Mouse (Mus musculus) liver, postnatal 0 days (tissue): ENCODE data around the gene Wwox. TPM values are rescaled to one million over a fixed set of nuclear protein-coding genes. Genes with fewer than 3 reads are reported as not detected.

Experiments used
- ATAC-seq: fragments of 200-750 bp; cut with Nextera tagmentation; 2 replicates; pipeline ENCODE4 v1.8.0; 2017; ENCODE audit warnings: mild to moderate bottlenecking, moderate library complexity
- DNase-seq: peaks from one replicate; pipeline ENCODE4 v3.0.0-alpha.2; 2016
- H3K27ac ChIP-seq: fragments of 300-500 bp; sonication (generic); 2 replicates; pipeline ENCODE4 v1.5.1; 2014; ENCODE audit warnings: antibody characterized with exemption, moderate library complexity, mild to moderate bottlenecking, low read depth
- H3K27me3 ChIP-seq: fragments of 300-500 bp; sonication (generic); 2 replicates; pipeline ENCODE4 v1.6.1; 2014; ENCODE audit warnings: low read length, control low read depth, mixed read lengths; ENCODE audit not compliant: insufficient read depth
- H3K36me3 ChIP-seq: fragments of 300-500 bp; sonication (generic); replicated peaks from 2 replicates; pipeline ENCODE4 v1.6.1; 2014; ENCODE audit warnings: mild to moderate bottlenecking, control low read depth, low read length, moderate library complexity, mixed read lengths; ENCODE audit not compliant: insufficient read depth
- H3K4me1 ChIP-seq: fragments of 300-500 bp; sonication (generic); 2 replicates; pipeline ENCODE4 v1.6.1; 2014; ENCODE audit warnings: antibody characterized with exemption, mild to moderate bottlenecking, control low read depth; ENCODE audit not compliant: insufficient read depth
- H3K4me2 ChIP-seq: fragments of 300-500 bp; sonication (generic); 2 replicates; pipeline ENCODE4 v1.6.1; 2014; ENCODE audit warnings: low read depth, mild to moderate bottlenecking, low read length, moderate library complexity, mixed read lengths
- H3K4me3 ChIP-seq: fragments of 300-500 bp; sonication (generic); 2 replicates; pipeline ENCODE4 v1.5.1; 2014; ENCODE audit warnings: low read depth, low read length
- H3K9ac ChIP-seq: fragments of 300-500 bp; sonication (generic); replicated peaks from 2 replicates; pipeline ENCODE4 v1.6.1; 2014; ENCODE audit warnings: mild to moderate bottlenecking, moderate library complexity
- H3K9me3 ChIP-seq: fragments of 300-500 bp; sonication (generic); 2 replicates; pipeline ENCODE4 v1.6.1; 2016; ENCODE audit warnings: mild to moderate bottlenecking, control low read depth, low read length, mixed read lengths
- CTCF ChIP-seq: sonication (generic); IDR thresholded peaks from 2 replicates; pipeline ENCODE4 v1.5.1; 2016; ENCODE audit warnings: antibody characterized with exemption, low read depth
- EP300 ChIP-seq: IDR thresholded peaks from 2 replicates; pipeline ENCODE4 v1.6.1; 2016; ENCODE audit warnings: antibody characterized with exemption, low read depth, mild to moderate bottlenecking
- WGBS: fragments of 180-500 bp; shearing (Covaris S2); extraction: QIAGEN DNeasy Blood & Tissue Kit; methylation state at CpG from one replicate; pipeline ENCODE4 v1.1.7; 2014; ENCODE audit not compliant: insufficient replicate concordance; 5-methylcytosine and 5-hydroxymethylcytosine counted together
- polyA plus RNA-seq: library from polyadenylated mRNA; unstranded; fragments of >200 nt; fragmentation: Nextera tagmentation; extraction: Ambion mirVana; gene quantifications from 2 replicates; pipeline ENCODE4 v1.2.1, GENCODE M21; 2015

Gene Wwox
- polyA plus RNA-seq, 1 experiment from 2014 or later, result 3.9 TPM

DNA sequence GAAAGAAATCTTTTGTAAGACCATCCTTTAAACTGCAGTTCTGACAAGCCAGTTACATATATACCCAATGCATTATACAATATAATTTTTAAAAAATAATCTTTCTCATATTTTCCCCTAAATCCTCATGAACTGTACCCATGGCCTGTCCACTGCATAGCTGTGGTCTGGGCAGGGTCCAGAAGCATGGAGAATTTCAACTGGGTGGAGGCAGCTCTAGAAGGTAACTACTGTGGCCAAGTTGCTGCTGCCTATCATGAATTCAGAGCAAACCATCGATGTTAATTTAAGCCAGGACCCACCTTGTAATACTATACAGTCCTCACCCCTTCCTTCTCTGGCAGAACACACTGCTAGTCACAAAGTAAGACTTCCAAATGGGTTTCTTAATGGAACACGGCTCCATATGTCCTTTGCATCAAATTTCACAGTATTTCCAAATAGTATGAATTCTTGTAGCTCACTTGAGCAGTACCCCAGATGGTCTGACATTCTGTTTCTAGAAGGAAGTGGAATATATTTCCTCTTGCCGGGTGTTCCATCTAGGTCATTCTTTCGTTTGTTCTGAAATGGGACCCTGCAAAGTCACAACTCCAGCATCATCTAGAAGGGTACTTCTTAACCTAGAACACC lies 255.2 kb downstream of the Wwox start:
- Histone ChIP-seq H3K36me3 (no peaks in the 10 kb centered on the region), H3K27ac (no peak overlapping the region), H3K9me3 (no peaks in the 10 kb centered on the region), H3K9ac (no peak overlapping the region), H3K4me3 (no peak overlapping the region), H3K27me3 (no peaks in the 10 kb centered on the region), H3K4me1 (no peaks in the 10 kb centered on the region), H3K4me2 (no peak overlapping the region)
- DNase-seq (no peak), ATAC-seq (no peak)
- 60% methylated on average over 4 of the region's 4 CpGs for WGBS
- TF ChIP-seq CTCF (no peak), EP300 (no peak)

DNA sequence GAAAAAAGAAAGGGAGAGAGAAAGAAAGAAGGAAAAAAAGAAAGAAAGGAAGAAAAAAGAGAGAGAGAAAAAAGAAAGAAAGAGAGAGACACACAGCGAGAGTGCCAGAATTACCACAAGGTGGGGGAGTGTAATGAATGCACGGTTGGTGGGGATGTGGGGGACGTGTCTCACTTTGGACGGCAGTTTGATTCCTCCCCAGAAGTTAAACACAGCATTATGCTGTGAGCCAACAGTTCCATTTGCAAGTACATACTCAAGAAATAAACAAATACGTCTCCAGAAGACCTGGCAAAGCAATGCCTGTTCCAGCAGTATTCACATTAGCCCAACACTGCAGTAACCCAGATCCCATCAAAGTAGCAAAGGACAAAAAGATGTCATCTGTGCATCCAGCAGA lies 264.1 kb downstream of the Wwox start:
- no peak for TF ChIP-seq CTCF
- no peak for TF ChIP-seq EP300
- Histone ChIP-seq H3K9ac (no peak overlapping the region), H3K4me2 (no peak overlapping the region), H3K27ac (no peak overlapping the region), H3K4me3 (no peak overlapping the region), H3K4me1 (peaks cover 4% of the 10 kb centered on the region; the same call in 1 of the 2 replicates), H3K36me3 (no peaks in the 10 kb centered on the region), H3K27me3 (no peaks in the 10 kb centered on the region), H3K9me3 (no peaks in the 10 kb centered on the region)
- WGBS, result 71% methylated on average over 5 of the region's 5 CpGs
- ATAC-seq (no peak), DNase-seq (no peak)

DNA sequence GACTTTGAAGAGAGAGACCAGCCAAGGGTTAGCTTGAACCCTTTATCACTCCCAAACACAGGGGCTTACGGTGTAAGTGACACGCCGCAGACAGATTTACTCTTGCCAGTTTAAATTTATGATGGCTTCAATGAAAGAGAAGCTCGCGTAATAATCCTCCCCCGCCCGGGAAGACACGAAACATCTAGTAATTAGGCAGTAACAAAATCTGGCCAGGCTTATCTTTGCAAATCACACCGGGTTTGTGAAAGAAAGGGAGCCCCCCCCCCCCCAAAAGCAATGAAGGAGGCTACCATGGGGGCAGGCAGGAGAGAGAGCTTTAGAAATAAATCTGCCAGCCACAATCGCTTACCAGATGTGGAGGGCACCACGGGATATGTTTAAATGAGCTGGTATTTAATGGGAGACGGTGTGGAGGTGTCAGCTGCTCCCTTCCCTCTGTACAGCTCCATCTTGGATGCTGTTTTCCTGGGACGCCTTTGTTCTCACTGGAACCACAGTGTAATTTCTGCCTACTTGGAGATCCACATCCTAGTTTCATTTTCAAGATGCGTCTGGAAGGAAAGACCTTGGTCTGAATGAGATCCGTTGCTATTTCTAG lies 268.2 kb downstream of the Wwox start:
- Histone ChIP-seq H3K27ac (no peak overlapping the region), H3K4me3 (no peak overlapping the region), H3K9ac (no peak overlapping the region), H3K27me3 (no peaks in the 10 kb centered on the region), H3K4me2 (no peak overlapping the region), H3K36me3 (0 out of 2 replicates have a peak, but pooled peaks cover 2% of the 10 kb centered on the region), H3K4me1 (peaks cover 4% of the 10 kb centered on the region; the same call in 1 of the 2 replicates), H3K9me3 (no peaks in the 10 kb centered on the region)
- DNase-seq, result no peak
- ATAC-seq, result no peak
- TF ChIP-seq CTCF (no peak), EP300 (no peak)
- 57% methylated on average over 15 of the region's 15 CpGs for WGBS

DNA sequence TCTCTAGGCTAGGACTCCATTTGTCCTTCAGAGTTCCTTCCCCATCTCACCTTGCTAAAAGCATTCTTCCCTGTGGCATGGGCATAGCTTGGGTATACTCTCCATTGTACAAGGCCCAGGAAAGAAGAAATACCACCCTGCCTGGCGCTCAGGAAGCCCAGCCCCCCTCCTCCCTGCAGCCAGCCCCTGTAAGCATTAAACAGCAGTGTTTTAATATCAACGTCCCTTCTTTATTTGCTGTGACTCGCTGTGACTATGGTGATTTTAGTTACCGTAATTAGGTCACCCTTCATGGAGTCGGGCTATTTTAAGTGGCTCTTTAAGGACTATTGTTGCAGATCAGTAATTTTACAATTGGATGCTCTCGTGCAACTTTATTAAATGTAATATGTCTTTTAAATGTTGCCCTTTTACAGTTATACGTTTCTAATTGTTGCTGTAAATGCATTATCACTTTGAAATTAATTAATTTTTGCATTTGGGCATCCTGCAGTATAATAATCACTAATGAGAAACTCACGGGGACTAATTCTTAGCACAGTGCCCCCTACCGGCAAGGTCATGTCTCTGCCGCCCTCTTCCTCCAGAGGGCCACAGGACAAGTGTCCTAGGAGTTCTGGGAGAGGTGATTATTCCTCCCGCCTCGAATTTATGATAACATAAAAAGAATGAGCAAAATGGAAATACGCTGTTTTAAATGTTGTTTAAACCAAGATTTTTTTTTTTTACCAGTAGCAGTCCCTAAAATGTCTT lies 276.0 kb downstream of the Wwox start:
- Histone ChIP-seq H3K27ac (no peak overlapping the region), H3K36me3 (0 out of 2 replicates have a peak, but pooled peaks cover 2% of the 10 kb centered on the region), H3K9ac (no peak overlapping the region), H3K9me3 (no peaks in the 10 kb centered on the region), H3K27me3 (no peaks in the 10 kb centered on the region), H3K4me3 (no peak overlapping the region), H3K4me2 (no peak overlapping the region), H3K4me1 (0 out of 2 replicates have a peak, but pooled peaks cover 3% of the 10 kb centered on the region)
- 65% methylated on average over 13 of the region's 13 CpGs for WGBS
- DNase-seq (no peak), ATAC-seq (no peak)
- peak; percentile 54 for TF ChIP-seq CTCF
- no peak for TF ChIP-seq EP300

DNA sequence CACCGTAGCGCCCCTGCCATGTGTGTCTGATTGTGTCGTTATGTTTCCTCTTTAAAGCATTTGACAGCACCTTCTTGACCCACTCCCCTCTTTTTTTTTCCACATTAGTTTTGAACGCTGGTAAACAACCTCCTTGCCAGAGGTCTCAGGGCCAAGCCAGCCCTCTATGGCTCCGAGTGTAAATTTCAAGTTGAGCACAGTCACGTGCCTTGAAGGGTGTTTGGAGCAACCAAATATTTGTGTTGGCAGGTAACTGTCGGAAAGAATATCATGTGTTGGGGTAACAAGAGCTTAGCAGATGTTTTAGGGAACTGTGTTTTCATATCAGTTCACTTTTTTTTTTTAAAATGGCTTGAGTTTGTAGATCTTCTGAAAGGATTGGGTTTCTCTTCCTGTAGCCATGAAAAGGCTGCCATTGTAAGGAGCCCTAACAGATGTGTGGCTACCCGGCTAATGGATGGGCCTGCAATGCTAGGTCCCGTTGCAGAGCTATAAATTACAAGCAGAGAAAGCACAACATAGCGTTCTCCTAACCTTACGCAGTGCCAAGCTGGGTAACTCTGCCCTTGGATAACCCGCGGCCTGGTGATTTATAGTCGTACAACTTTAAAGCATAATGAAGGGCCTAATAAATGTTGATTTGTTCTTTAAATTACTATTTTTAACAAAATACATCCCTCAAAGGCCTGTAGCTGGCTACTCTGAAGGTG lies 277.2 kb downstream of the Wwox start:
- TF ChIP-seq CTCF, result no peak
- no peak for TF ChIP-seq EP300
- ATAC-seq (no peak), DNase-seq (no peak)
- Histone ChIP-seq H3K36me3 (0 out of 2 replicates have a peak, but pooled peaks cover 2% of the 10 kb centered on the region), H3K9me3 (no peaks in the 10 kb centered on the region), H3K4me1 (0 out of 2 replicates have a peak, but pooled peaks cover 3% of the 10 kb centered on the region), H3K27me3 (no peaks in the 10 kb centered on the region), H3K27ac (no peak overlapping the region), H3K4me2 (no peak overlapping the region), H3K4me3 (no peak overlapping the region), H3K9ac (no peak overlapping the region)
- 76% methylated on average over 14 of the region's 14 CpGs for WGBS

DNA sequence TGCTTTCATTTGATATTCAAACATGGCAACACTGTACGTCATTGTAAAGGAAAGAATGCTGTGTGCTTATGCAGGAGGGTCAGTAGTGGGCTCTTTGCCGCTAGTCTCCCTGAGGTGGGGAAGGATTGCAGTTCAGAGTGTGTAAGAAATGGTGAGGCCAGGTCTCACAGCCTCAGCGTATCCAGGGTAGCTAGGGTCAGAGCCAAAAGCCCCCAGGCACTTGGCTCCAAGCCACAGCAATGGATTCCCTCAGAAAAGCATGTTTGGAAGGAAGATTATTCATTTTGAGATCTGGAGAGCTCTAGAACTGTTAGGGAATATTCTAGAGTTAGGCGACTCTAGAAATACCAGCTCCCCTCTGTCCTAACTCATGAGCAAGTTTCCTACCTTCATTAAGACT lies 279.4 kb downstream of the Wwox start:
- H3K4me2 ChIP-seq, result no peak overlapping the region
- no peaks in the 10 kb centered on the region for H3K36me3 ChIP-seq
- TF ChIP-seq CTCF (no peak), EP300 (no peak)
- ATAC-seq, result no peak
- H3K4me1 ChIP-seq, result 0 out of 2 replicates have a peak, but pooled peaks cover 3% of the 10 kb centered on the region
- no peaks in the 10 kb centered on the region for H3K27me3 ChIP-seq
- 84% methylated on average over 4 of the region's 4 CpGs for WGBS
- H3K9ac ChIP-seq, result no peak overlapping the region
- H3K4me3 ChIP-seq, result no peak overlapping the region
- no peaks in the 10 kb centered on the region for H3K9me3 ChIP-seq
- DNase-seq, result no peak
- no peak overlapping the region for H3K27ac ChIP-seq
